Mouse (Mus musculus): ENCODE results near the gene Bend4. TPM values are rescaled to one million over a fixed set of nuclear protein-coding genes. Genes with fewer than 3 reads are reported as not detected.

Gene Bend4
- polyA plus RNA-seq, 1 experiment from 2014 or later: 7.5 TPM

GRCm38 (mm10) chr5:67449957-67450630, 22.0 kb upstream of the Bend4 start:
- 76% methylated on average over 21 of the region's 21 CpGs for WGBS
- H3K4me1 ChIP-seq (replicated peaks; ENCODE audit: control insufficient read depth, insufficient read depth, low read length): no peaks in the 10 kb centered on the region
- no peak overlapping the region for H3K9ac ChIP-seq (ENCODE audit: low read length)
- H3K27ac ChIP-seq (ENCODE audit: low read length): no peak overlapping the region
- no peak overlapping the region for H3K4me2 ChIP-seq (ENCODE audit: low read depth, low read length)
- no peaks in the 10 kb centered on the region for H3K9me3 ChIP-seq (ENCODE audit: control insufficient read depth, low read length)
- no peak for ATAC-seq (ENCODE audit: low read depth)
- H3K36me3 ChIP-seq (ENCODE audit: control insufficient read depth, insufficient read depth, low read length): no peaks in the 10 kb centered on the region
- H3K27me3 ChIP-seq (ENCODE audit: control insufficient read depth, insufficient read depth, low read depth, low read length): no peaks in the 10 kb centered on the region
- H3K4me3 ChIP-seq (ENCODE audit: low read length): no peak overlapping the region

GRCm38 (mm10) chr5:67446526-67446925, 18.4 kb upstream of the Bend4 start:
- no peak overlapping the region for H3K4me3 ChIP-seq (ENCODE audit: low read length)
- no peaks in the 10 kb centered on the region for H3K36me3 ChIP-seq (ENCODE audit: control insufficient read depth, insufficient read depth, low read length)
- no peak overlapping the region for H3K4me2 ChIP-seq (ENCODE audit: low read depth, low read length)
- H3K9me3 ChIP-seq (ENCODE audit: control insufficient read depth, low read length): no peaks in the 10 kb centered on the region
- peaks cover 8% of the 10 kb centered on the region for H3K4me1 ChIP-seq (replicated peaks; ENCODE audit: control insufficient read depth, insufficient read depth, low read length)
- H3K27ac ChIP-seq (ENCODE audit: low read length): no peak overlapping the region
- ATAC-seq (ENCODE audit: low read depth): peak; percentile 30; the same call in 1 of the 2 replicates
- no peaks in the 10 kb centered on the region for H3K27me3 ChIP-seq (ENCODE audit: control insufficient read depth, insufficient read depth, low read depth, low read length)
- 61% methylated on average over 2 of the region's 2 CpGs for WGBS
- H3K9ac ChIP-seq (ENCODE audit: low read length): no peak overlapping the region

DNA sequence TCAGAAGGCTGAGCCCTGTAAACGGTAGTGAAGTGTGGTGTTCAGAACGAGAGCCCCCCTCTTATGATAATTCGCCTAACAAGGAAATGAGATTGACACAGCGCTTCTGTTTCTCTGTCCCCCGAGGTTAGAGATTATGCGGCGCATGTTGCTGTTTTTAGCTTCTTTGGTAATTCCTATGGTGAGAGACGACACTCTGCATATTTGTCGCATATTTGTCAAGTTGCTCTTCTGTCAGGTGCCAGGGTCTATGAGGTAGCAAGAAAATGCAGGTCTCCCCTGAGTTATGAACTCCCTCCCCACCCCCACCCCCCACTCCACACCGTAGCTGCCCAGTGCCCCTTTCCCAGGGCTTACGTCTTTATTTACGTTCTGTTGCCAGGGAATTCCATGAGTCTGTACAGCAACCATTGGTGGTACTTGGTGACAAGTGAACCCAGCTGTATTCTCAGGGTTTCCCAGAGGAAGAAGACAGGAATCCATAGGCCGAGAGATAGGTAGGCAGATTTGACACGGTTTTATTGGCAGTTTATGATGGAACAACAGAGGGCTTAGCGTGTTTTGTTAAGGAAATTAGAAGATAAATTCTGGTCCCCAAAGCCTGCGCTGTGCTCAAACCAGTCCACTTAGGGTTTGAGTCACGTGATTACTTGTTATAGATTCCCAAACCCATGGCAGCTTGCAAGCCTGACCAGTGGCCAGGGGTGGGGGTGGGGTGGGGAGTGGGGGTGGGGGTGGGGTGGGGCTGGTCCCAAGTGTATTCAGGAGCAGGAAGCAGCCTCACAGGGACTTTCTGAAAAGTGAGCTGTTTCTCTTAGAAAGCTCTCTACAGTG, 16.3 kb upstream of the Bend4 start:
- no peaks in the 10 kb centered on the region for H3K27me3 ChIP-seq (ENCODE audit: control insufficient read depth, insufficient read depth, low read depth, low read length)
- H3K4me2 ChIP-seq (ENCODE audit: low read depth, low read length): peak overlapping the region; percentile 27; the same call in 1 of the 2 replicates
- no peaks in the 10 kb centered on the region for H3K36me3 ChIP-seq (ENCODE audit: control insufficient read depth, insufficient read depth, low read length)
- ATAC-seq (ENCODE audit: low read depth): peak; percentile 25; the same call in 1 of the 2 replicates
- H3K9me3 ChIP-seq (ENCODE audit: control insufficient read depth, low read length): no peaks in the 10 kb centered on the region
- H3K4me1 ChIP-seq (replicated peaks; ENCODE audit: control insufficient read depth, insufficient read depth, low read length): peaks cover 8% of the 10 kb centered on the region
- H3K27ac ChIP-seq (ENCODE audit: low read length): no peak overlapping the region
- no peak overlapping the region for H3K4me3 ChIP-seq (ENCODE audit: low read length)
- H3K9ac ChIP-seq (ENCODE audit: low read length): no peak overlapping the region
- 18% methylated on average over 17 of the region's 17 CpGs for WGBS

- peaks cover 8% of the 10 kb centered on the region for H3K4me1 ChIP-seq (replicated peaks; ENCODE audit: control insufficient read depth, insufficient read depth, low read length)
- no peak overlapping the region for H3K4me2 ChIP-seq (ENCODE audit: low read depth, low read length)
- no peak overlapping the region for H3K4me3 ChIP-seq (ENCODE audit: low read length)
- no peak overlapping the region for H3K27ac ChIP-seq (ENCODE audit: low read length)
- no peaks in the 10 kb centered on the region for H3K36me3 ChIP-seq (ENCODE audit: control insufficient read depth, insufficient read depth, low read length)
- no peak for ATAC-seq (ENCODE audit: low read depth)
- no peak overlapping the region for H3K9ac ChIP-seq (ENCODE audit: low read length)
- 37% methylated on average over 6 of the region's 6 CpGs for WGBS
- H3K9me3 ChIP-seq (ENCODE audit: control insufficient read depth, low read length): no peaks in the 10 kb centered on the region
- H3K27me3 ChIP-seq (ENCODE audit: control insufficient read depth, insufficient read depth, low read depth, low read length): no peaks in the 10 kb centered on the region
These were observed 14.8 kb upstream of the Bend4 start for GRCm38 (mm10) chr5:67442813-67443450.

- Histone ChIP-seq H3K27me3 (ENCODE audit: control insufficient read depth, insufficient read depth, low read depth, low read length) (no peaks in the 10 kb centered on the region), H3K27ac (ENCODE audit: low read length) (no peak overlapping the region), H3K4me2 (ENCODE audit: low read depth, low read length) (no peak overlapping the region), H3K4me3 (ENCODE audit: low read length) (no peak overlapping the region), H3K36me3 (ENCODE audit: control insufficient read depth, insufficient read depth, low read length) (no peaks in the 10 kb centered on the region), H3K9ac (ENCODE audit: low read length) (no peak overlapping the region), H3K4me1 (replicated peaks; ENCODE audit: control insufficient read depth, insufficient read depth, low read length) (peaks cover 8% of the 10 kb centered on the region), H3K9me3 (ENCODE audit: control insufficient read depth, low read length) (no peaks in the 10 kb centered on the region)
- WGBS: 83% methylated on average over 8 of the region's 8 CpGs
- no peak for ATAC-seq (ENCODE audit: low read depth)
These were observed 12.5 kb upstream of the Bend4 start for GRCm38 (mm10) chr5:67440563-67440962.

- Histone ChIP-seq H3K4me1 (replicated peaks; ENCODE audit: control insufficient read depth, insufficient read depth, low read length) (no peaks in the 10 kb centered on the region), H3K4me2 (ENCODE audit: low read depth, low read length) (no peak overlapping the region), H3K27me3 (ENCODE audit: control insufficient read depth, insufficient read depth, low read depth, low read length) (no peaks in the 10 kb centered on the region), H3K36me3 (ENCODE audit: control insufficient read depth, insufficient read depth, low read length) (no peaks in the 10 kb centered on the region), H3K4me3 (ENCODE audit: low read length) (no peak overlapping the region), H3K9me3 (ENCODE audit: control insufficient read depth, low read length) (no peaks in the 10 kb centered on the region), H3K27ac (ENCODE audit: low read length) (no peak overlapping the region; the same call in 1 of the 2 replicates), H3K9ac (ENCODE audit: low read length) (no peak overlapping the region)
- 18% methylated on average over 2 of the region's 2 CpGs for WGBS
- ATAC-seq (ENCODE audit: low read depth): peak; percentile 87
These were observed 9.3 kb upstream of the Bend4 start for GRCm38 (mm10) chr5:67437403-67437802.

GRCm38 (mm10) chr5:67426478-67427442, 1.4 kb downstream of the Bend4 start:
- Histone ChIP-seq H3K27me3 (ENCODE audit: control insufficient read depth, insufficient read depth, low read depth, low read length) (peaks cover 11% of the 10 kb centered on the region), H3K4me3 (ENCODE audit: low read length) (peak overlapping the region; percentile 76), H3K36me3 (ENCODE audit: control insufficient read depth, insufficient read depth, low read length) (no peaks in the 10 kb centered on the region), H3K9me3 (ENCODE audit: control insufficient read depth, low read length) (no peaks in the 10 kb centered on the region), H3K4me2 (ENCODE audit: low read depth, low read length) (peak overlapping the region; percentile 90), H3K9ac (ENCODE audit: low read length) (peak overlapping the region; percentile 69), H3K4me1 (replicated peaks; ENCODE audit: control insufficient read depth, insufficient read depth, low read length) (peaks cover 9% of the 10 kb centered on the region; the same call in 1 of the 2 replicates), H3K27ac (ENCODE audit: low read length) (peak overlapping the region; percentile 59)
- peak; percentile 57 for ATAC-seq (ENCODE audit: low read depth)
- under 1% methylated on average over 87 of the region's 121 CpGs for WGBS

DNA sequence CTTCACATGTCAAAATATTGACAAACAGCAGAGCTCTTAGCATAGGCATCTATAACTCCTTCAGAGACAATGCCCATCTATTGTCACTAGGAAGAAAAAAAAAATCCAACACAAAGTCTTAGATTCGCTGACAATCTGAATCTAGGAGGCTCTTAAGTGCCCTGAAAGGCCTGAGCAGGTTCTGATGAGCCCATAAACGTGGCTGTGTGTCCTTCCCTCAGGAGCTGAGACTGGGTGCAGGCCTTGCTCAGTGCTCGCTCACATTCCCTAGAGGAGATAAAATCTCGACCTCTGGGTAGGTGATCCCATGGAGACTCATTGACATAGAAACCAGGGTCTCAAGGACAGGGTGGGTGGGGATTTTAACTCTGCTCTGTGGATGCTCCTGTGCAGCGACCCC, 2.1 kb downstream of the Bend4 start:
- peaks cover 9% of the 10 kb centered on the region; the same call in 1 of the 2 replicates for H3K4me1 ChIP-seq (replicated peaks; ENCODE audit: control insufficient read depth, insufficient read depth, low read length)
- no peaks in the 10 kb centered on the region for H3K36me3 ChIP-seq (ENCODE audit: control insufficient read depth, insufficient read depth, low read length)
- 26% methylated on average over 5 of the region's 5 CpGs for WGBS
- H3K9me3 ChIP-seq (ENCODE audit: control insufficient read depth, low read length): no peaks in the 10 kb centered on the region
- ATAC-seq (ENCODE audit: low read depth): no peak
- H3K4me3 ChIP-seq (ENCODE audit: low read length): peak overlapping the region; percentile 76
- H3K27me3 ChIP-seq (ENCODE audit: control insufficient read depth, insufficient read depth, low read depth, low read length): peaks cover 11% of the 10 kb centered on the region
- peak overlapping the region; percentile 69 for H3K9ac ChIP-seq (ENCODE audit: low read length)
- H3K4me2 ChIP-seq (ENCODE audit: low read depth, low read length): peak overlapping the region; percentile 90
- no peak overlapping the region for H3K27ac ChIP-seq (ENCODE audit: low read length)

Data from lung, embryonic 16.5 days (tissue).